Mouse (Mus musculus) T-helper 2 cell (primary cell): ENCODE results near the gene Rinl.

Experiments used
- in situ Hi-C: fragments of 300-600 bp; cut with MboI, MseI; formaldehyde crosslinking; loops from one replicate; pipeline ENCODE4 v1.15.1; 2025; ENCODE audit warnings: high pct_unique_total_duplicates

Rinl gene

DNA sequence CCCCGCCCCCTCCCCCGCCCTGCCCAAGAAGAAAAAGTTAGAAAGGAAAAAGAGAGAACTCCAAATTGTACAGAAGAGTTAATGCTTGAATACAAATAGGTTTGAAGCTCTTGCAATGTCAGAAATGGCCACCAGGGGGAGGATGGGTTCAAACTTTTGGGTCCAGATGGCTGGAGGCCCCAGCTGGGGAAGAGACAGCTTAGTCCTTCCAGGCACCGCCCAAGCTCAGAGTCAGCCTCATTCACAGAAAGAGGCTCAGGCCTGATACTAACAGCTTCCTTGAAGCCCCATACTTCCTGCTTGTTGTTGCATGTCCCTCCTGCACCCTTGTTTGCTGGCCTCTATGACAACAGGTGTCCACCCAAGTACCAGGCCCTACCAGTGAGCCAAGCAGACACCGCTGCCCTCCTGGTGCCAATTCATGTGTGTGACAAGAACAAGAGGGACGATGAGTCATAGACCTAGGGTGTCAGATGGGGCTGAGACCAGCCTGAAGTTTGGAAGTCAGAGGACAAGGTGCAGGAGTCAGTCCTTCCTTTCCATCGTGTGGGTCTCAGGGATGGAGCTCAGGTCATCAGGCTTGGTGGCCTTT is 8.6 kb upstream of the Rinl start:
- in situ Hi-C loops, result no loop called here

DNA sequence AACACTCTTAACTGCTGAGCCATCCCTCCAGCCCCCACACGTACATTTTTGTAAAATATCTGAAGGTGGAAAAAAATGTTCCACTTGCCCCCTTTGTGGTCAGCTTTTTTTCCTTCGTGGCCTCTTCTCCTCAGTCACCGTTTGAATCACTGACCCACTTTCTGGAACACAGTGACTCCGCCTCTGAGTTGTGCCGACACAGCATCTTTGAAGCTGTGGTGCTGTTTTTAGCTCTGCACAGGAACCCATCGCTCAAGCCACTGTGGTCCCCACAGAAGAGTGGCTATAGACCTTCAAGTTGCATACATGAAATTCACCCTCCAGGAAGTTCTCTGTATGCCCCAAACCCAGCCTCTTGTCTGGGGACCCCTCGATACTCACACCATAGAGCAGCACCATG is 7.9 kb upstream of the Rinl start:
- in situ Hi-C loops, result no loop called here

DNA sequence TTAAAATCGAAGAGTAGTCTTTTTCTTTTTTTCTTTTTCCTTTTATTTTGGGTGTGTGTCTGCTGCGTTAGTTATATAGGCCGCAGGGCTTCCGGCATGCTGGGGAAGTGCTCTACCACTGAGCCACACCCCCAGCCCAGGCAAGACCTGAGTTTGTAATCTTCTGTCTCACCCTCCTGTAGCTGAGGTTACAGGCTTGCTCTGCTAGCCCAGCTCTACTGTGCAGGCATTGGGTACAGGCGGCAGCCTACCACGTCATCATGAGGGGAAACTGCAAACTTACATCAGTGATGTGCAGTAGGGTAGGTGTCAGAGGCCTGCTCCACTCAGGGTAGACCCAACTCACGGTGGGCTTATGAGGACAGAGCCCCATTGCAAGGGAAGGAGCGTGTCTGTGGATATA is 7.5 kb upstream of the Rinl start:
- in situ Hi-C loops, result no loop called here

DNA sequence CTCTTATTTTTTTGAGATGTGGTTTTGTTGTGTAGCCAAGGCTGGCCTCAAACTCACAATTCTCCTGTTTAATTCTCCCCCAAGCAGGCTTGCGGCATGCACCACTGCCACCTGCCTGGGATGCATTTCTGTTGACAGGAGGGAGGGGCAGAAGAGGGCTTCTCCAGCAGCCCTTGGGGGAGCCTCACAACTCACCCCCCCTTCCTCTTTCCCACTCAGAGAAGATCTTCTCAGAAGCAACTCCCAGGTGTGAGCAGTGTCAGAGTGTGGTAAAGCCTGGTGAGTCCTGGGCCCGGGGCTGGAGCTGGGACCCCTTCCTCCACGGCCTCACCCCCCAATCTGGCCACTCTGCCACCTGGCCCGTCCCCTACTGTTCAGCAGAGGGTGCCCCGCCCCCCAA is 3.6 kb upstream of the Rinl start:
- in situ Hi-C loops, result no loop called here

DNA sequence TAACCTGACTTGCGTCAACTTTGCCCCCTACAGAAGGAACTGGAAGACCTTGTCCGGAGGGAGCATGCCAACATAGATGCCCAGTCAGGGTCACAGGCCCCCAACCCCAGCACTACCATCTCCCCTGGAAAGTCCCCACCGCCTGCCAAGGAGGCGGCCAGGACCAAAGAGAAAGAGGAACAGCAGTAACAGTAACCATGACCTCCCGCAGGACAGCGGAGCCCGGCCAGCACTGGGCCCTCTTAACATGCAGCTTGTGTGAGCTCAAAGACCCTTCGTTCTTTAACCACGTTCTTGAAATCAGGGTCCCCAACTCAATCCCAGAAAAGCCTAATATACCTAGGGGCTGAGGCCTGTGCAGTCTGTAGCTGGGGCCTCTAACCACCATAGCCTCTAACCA is 885 bp upstream of the Rinl start:
- in situ Hi-C loops, result no loop called here

DNA sequence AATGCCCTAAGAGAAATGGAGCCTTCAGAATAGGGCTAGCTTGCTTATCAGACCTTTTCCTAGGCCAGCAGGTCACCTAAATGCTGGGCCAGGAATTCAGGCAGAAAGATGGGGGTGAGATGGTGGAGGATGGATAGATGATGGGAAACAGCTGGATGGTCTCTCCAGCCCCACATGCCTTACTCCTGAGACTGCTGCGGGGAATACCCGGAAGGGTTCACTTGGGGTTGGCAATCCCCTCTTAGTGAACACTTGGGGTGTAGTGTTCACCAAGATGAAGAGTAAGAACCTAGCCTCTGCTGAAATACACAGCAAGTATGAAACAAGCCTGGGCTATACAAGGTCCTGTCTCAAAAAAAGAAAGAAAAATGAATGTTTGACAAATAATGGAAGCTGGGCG is 466 bp downstream of the Rinl start:
- in situ Hi-C loops, result no loop called here

DNA sequence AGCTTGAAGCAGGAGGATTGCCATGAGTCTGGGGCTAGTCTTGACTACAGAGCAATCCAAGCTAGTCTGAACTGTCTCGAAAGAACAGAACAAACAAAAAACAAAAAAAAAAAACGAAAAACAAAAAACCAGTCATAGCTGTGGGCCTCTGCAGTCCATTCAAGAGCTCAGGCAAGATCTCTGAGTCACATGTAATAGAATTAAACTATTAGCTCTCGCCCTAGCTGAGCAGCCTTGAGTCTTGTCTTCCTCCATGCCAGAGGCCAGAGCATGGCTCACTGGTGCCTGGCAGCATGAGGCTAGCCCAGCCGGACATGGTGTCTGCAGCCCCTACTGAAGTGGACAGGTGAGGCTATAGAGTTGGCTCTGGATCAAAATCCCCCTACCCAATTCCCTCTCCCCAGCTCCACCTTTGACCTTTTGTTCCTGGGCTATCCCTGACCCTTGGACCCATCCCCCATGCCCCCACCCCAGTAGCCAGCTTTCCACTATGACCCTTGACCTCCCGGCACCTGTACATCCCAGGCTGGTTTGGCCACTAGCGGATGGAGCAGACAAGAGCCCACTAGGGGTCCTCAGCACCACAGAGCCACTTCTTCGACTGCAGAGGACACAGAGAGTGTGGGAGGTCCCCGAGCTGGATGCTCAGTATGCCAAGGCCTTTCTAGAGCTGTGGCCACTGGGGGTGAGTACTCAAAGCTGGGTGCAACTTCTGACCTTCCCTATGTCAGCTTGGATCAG is 1.5 kb downstream of the Rinl start:
- in situ Hi-C loops, result loop anchor here (5.0 kb wide), 1 partner anchor 77 kb away; no protein-coding TSS in a partner anchor

DNA sequence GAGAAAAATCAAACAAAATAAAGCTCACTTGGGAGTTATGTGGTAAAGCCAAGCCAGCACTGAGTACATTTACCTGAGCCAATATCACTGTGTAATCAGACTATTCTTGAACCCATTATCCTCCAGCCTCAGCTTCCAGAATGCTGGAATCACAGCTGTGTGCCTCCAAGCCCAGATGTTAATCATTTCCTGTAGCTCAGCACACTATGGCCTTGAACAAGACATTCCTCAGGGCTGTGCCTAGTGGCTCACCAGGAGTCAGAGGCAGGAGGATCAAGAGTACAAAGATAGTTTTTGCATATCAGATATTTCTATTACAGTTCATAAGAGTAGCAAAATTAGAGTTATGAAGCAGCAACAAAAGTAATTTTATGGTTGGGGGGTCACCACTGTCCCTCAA is 2.9 kb downstream of the Rinl start:
- in situ Hi-C loops, result loop anchor here (5.0 kb wide), 1 partner anchor 76 kb away; no protein-coding TSS in a partner anchor

DNA sequence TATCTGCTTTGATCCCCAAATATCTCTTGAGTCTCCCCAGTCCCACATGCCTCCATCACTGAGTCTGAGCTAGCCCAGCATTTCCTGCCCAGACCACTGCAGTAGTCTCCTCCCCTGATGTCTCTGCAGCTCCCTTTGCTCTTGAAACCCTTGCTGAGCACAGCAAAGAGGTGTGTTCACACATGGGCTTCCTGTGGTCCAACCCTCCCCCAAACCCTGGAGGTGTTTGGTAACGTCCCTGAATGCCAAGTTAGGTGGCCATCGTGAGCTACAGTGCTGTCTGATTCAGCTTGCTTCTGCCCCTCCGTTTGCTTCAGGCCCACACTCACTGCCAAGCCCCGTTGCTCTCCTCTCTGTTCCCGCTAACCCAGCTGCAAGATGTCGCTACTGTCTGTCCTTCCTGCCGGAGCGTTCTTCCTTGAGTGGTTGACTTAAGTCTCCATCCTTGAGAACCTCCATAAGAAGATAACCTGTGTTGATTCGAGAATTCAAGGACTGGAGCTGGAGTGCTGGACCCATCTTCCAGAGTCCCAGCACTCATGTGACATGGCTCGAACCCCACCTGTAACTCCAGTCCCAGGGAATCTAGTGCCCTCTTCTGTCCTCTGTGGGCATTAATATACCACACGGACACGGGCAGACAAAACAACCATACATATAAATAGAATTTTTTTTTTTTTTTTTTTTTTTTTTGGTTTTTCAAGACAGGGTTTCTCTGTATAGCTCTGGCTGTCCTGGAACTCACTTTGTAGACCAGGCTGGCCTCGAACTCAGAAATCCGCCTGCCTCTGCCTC is 3.8 kb downstream of the Rinl start:
- in situ Hi-C loops, result loop anchor here (5.0 kb wide), 1 partner anchor 75 kb away; no protein-coding TSS in a partner anchor

DNA sequence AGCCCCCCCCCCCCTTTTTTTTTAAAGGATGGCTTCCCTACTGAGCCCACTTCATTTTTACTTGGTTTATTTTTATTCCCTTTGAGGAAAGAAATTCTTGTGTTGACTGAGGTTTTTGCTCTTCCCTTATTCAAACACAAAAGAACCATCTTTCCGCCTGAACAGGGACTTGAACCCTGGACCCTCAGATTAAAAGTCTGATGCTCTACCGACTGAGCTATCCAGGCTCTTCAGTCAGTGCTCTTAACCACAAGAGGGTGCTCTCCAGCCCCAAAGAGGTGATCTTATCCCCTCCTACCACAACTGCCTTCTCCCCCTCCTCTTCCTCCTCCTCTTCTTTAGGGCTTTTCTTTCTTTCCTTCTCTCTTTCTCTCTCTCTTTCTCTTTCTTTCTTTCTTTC is 5.1 kb downstream of the Rinl start:
- in situ Hi-C loops, result loop anchor here (5.0 kb wide), 1 partner anchor 73 kb away; no protein-coding TSS in a partner anchor

DNA sequence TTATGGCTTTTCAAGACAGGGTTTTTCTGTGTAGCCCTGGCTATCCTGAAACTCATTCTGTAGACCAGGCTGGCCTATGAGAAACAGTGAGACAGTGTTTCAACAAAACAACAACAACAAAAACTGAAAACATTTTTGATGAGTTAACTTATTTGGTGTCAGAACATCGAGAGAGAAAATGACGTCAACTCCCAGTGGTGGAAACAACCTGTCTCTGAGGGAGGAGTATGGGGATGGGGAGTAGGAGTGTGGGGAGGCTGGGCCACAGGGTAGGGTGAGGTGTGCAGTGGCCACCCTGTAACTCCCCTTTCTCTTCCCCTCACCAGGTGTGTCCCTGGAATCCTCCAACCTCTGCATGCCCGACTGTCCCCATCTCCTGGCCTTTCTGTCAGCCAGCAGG is 5.7 kb downstream of the Rinl start:
- in situ Hi-C loops, result loop anchor here (5.0 kb wide), 1 partner anchor 73 kb away; no protein-coding TSS in a partner anchor

DNA sequence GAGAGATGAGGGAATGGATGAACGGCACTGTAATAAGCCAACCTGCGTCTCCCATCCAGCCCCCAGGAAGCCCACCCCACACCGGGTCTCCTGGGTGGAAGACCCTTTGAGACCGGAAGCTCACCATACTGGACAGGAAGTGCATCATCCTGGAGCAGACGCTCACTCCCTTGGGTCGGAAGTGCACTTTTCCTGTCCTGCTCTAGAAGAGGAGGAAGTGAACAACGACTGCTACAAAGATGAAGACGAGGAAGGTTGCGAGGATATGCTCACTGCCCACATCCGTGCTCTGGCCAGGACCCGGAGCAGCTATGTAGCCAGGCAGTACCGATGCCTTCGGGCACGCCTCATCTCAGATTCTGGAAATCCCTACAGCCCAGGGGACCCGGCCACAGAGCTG is 7.1 kb downstream of the Rinl start:
- in situ Hi-C loops, result no loop called here

DNA sequence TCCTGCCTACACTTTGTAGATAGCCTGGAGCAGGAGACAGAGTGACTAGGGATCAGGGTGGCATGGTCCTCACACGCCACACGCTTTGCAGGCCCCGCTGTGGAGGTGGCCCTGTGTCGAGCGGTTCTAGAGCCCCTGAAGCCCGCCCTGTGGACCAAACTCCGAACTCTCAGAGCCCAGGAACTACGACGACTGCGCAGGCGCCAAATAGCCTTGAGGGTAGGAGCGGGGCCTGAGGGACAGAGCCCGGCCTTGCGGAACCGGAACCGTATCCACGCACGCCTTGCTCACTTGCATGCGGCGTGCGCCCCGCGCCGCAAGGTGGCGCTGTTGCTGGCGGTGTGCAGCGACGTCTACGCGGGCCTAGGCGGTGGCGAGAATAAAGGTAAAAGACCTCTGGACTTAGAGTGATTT is 7.8 kb downstream of the Rinl start:
- in situ Hi-C loops, result no loop called here

DNA sequence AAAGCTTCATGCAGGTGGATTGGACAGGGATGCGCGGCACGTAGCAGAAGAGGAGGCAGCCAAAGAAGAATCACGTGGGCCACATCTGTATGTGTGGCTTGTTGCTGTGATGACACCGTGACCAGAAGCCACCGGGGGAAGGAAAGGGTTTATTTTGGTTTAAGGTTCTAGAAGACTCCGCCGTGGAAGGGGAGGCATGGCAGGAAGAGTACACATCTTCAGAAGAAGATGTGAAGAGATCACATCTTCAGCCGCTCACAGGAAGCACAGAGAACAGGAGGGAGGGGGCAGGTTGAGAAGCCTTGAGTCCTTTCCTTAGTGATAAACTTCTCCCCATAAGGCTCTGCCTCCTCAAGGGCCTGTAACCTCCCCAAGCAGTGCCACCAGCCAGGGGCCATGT is 11.2 kb downstream of the Rinl start:
- in situ Hi-C loops, result no loop called here

DNA sequence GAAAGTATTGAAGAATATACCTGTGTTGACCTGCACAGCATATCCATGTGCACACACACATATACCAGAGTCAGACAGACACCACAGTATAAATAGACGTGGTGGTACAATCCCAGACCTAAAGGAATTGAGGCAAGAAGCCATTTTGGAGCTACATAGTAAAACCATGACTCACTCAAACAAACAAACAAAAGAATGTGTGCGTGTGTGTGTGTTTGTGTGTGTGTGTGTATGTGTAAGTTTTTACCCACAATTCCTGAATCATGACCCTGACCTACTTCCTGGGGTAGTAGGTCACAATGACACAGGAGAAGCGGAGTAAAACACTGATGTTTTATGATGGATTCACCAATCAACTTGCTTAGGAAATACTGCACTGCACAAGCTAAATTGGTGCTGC is 12.7 kb downstream of the Rinl start:
- in situ Hi-C loops, result no loop called here

DNA sequence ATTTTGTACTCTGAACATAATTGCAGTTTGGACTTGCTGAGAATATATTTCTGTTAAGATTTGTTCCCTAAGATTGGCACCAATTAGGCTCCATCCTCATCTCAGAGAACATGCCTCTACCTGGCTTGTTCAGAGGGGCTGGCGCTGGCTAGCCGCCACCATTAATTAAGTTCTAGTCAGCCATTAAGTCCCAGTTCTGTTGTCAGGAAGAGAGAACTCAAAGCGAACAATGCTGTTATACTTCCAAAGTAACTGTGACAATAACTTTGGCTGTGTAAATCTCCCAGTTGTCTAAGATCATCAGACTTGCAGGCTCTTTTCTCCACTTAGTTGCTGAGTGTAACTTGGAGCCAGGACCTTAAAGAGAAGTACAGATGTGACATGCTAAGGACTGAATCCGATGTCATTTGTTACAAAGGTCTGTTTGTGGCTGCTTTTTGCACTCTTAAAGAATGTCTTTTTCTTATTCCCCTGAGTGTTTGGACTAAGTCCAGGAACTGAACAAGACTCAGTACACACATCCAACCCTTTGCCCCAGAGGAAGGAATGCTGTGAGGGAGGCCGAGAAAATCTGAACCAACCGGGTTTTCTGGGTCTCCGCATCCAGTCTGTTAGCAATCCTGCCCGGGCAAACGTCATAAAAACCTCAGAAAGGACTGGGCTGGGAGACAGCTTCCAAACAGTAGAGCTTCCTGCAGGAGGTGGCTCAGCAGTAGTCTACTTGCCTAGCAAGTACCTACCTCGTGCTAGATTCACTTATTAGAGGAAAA is 13.3 kb downstream of the Rinl start:
- in situ Hi-C loops, result no loop called here

DNA sequence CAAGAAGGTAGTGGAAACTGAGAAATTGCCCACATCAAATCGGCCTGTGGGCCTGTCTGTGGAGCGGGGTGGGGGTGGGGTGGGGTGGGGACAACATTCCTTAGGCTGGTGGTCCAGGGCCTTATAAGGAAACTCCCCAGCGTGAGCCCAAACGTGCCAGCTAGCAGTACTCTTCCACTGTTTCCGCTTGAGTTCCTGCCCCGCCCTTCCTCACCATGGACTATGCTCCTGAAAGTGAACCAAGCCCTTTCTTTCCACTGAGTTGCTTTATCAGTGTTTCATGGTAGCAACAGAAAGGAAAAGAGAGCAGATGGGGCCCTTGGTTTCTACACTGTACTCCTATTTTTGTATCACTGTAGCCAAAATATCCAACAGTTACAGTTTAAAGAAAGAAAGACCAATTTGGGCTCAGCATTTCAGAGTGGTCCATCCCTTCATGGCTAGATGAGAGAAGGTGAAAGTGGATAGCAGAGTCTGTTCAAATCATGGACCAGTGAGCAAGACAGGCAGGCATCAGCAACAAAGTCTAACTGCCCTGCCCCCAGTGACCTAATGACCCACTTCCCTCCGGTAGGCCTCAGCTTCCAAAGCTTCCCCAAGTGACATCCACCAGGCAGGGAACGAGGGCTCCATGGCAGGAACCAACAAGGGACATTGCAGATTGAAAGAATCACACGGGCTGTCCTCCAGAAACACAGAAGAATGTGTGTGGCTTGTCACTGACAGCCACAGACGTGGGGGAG is 14.2 kb downstream of the Rinl start:
- in situ Hi-C loops, result no loop called here

DNA sequence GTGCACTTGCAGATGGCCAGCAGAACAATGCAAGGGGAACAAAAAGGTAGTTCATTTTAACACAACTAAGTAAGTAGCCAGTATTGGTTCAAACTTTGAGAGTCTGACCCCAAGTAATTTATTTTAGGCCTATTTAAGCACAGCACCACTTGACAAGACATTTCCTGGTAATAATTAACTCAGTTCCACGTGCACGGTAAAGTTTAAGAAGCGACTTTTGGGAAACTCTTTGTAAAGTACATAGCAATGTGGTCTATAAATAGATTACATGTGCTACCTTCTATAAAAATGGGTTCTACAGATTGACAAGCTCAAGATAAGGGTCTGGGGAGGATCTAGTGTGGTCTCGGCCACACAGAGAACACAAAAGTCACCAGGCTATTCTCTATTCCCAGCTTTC is 15.0 kb downstream of the Rinl start:
- in situ Hi-C loops, result no loop called here

DNA sequence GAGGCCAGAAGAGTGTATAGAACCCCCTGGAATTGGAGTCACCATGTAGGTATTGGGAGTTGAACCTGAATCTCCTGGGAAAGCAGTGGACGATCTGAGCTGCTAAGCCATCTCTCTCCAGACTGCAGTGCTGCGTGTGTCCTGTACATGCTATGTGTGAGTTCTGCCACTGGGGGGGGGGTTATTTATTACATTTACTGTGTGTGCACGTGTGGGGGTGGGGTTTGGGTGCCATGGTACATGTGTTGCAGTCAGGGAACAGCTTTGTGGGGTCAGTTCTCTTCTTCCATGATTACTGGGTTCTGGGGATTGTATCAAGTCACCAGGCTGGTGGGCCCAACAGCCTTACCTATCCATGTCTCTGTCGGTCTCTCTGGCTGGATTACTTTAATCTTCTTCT is 18.1 kb downstream of the Rinl start:
- in situ Hi-C loops, result no loop called here

DNA sequence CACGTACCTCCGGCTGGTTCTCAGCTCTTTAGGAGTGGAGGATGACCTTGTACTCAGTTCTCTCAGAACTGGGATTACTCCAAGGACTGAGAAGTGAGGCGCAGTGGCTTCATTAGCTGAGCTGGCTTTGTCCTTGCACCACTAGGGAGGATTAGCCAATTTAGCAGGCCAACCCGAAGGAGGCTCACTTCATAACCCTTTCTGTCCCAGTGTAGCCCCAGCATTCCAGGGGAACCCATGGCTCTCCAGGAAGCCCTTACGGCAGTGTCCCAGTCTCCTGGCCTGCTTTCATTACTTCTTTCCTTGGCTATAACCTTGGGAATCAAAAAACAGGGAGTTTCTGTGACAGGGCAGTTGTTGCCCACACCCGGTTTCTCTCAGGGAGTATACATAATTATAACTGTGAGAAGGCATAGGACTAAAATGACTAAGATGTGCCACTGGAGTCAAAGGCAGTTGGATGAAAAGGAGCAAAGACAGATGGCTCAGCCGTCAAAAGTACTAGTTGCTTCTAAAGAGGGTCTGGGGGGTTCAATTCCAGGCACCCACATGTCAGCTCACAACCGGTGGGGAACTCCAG is 19.0 kb downstream of the Rinl start:
- in situ Hi-C loops, result no loop called here
